Mouse (Mus musculus) hindbrain, postnatal 0 days (tissue): ENCODE measurements at regions not wholly inside any gene's neighbourhood (a gene's known extent, or its start where the extent isn't known, plus 50 kb on each side); places are given as distances from the start of the nearest gene placed in this dataset.

Source experiments
- ATAC-seq: fragments of 200-750 bp; cut with Nextera tagmentation; 2 replicates; pipeline ENCODE4 v1.8.0; 2017; ENCODE audit warnings: mild to moderate bottlenecking, moderate TSS enrichment, moderate library complexity
- DNase-seq: peaks from one replicate; pipeline ENCODE4 v3.0.0-alpha.2; 2015; ENCODE audit warnings: low spot score
- H3K27ac ChIP-seq: fragments of 300-500 bp; sonication (generic); 2 replicates; pipeline ENCODE4 v1.5.1; 2014; ENCODE audit warnings: mild to moderate bottlenecking
- H3K27me3 ChIP-seq: fragments of 300-500 bp; sonication (generic); 2 replicates; pipeline ENCODE4 v1.6.1; 2014; ENCODE audit warnings: low read length, mixed read lengths; ENCODE audit not compliant: insufficient read depth
- H3K36me3 ChIP-seq: fragments of 300-500 bp; sonication (generic); 2 replicates; pipeline ENCODE4 v1.6.1; 2014; ENCODE audit warnings: low read length, mixed read lengths; ENCODE audit not compliant: insufficient read depth
- H3K4me1 ChIP-seq: fragments of 300-500 bp; sonication (generic); 2 replicates; pipeline ENCODE4 v1.6.1; 2014; ENCODE audit warnings: antibody characterized with exemption, low read length, mixed read lengths; ENCODE audit not compliant: insufficient read depth
- H3K4me2 ChIP-seq: fragments of 300-500 bp; sonication (generic); 2 replicates; pipeline ENCODE4 v1.6.1; 2014; ENCODE audit warnings: low read depth, mild to moderate bottlenecking, low read length, moderate library complexity, mixed read lengths
- H3K4me3 ChIP-seq: fragments of 300-500 bp; sonication (generic); 2 replicates; pipeline ENCODE4 v1.5.1; 2014; ENCODE audit warnings: low read length
- H3K9ac ChIP-seq: fragments of 300-500 bp; sonication (generic); replicated peaks from 2 replicates; pipeline ENCODE4 v1.6.1; 2014; ENCODE audit warnings: mild to moderate bottlenecking, low read length, moderate library complexity, mixed read lengths
- H3K9me3 ChIP-seq: fragments of 300-500 bp; sonication (generic); 2 replicates; pipeline ENCODE4 v1.6.1; 2016; ENCODE audit warnings: low read length, mixed read lengths
- CTCF ChIP-seq: IDR thresholded peaks from 2 replicates; pipeline ENCODE4 v1.5.1; 2016; ENCODE audit warnings: antibody characterized with exemption, control low read depth, low read depth
- WGBS: fragments of 180-500 bp; shearing (Covaris S2); extraction: QIAGEN DNeasy Blood & Tissue Kit; methylation state at CpG from one replicate; pipeline ENCODE4 v1.1.7; 2014; 5-methylcytosine and 5-hydroxymethylcytosine counted together

- 84% methylated on average over 4 of the region's 4 CpGs for WGBS
- Histone ChIP-seq H3K4me2 (no peak overlapping the region), H3K9ac (no peak overlapping the region), H3K4me1 (no peaks in the 10 kb centered on the region), H3K4me3 (no peak overlapping the region), H3K9me3 (no peaks in the 10 kb centered on the region), H3K27me3 (no peaks in the 10 kb centered on the region), H3K36me3 (no peaks in the 10 kb centered on the region), H3K27ac (no peak overlapping the region)
- no peak for TF ChIP-seq CTCF
- DNase-seq (peak; percentile 46), ATAC-seq (0 out of 2 replicates have a peak, but pooled peaks have one; percentile 64)
Observed at GRCm38 (mm10) chr5:49639637-49640036, 114.9 kb upstream of the Kcnip4 start.

GRCm38 (mm10) chr5:49620152-49620551 lies 95.4 kb upstream of the Kcnip4 start:
- 68% methylated on average over 1 of the region's 1 CpGs for WGBS
- H3K27ac ChIP-seq, result no peak overlapping the region

GRCm38 (mm10) chr5:49606761-49607160 lies 82.1 kb upstream of the Kcnip4 start:
- Histone ChIP-seq H3K36me3 (no peaks in the 10 kb centered on the region), H3K27me3 (no peaks in the 10 kb centered on the region), H3K27ac (no peak overlapping the region), H3K4me2 (no peak overlapping the region), H3K9me3 (no peaks in the 10 kb centered on the region), H3K9ac (no peak overlapping the region), H3K4me1 (no peaks in the 10 kb centered on the region), H3K4me3 (no peak overlapping the region)
- ATAC-seq (no peak), DNase-seq (no peak)
- TF ChIP-seq CTCF, result no peak
- WGBS, result 36% methylated on average over 1 of the region's 1 CpGs

More at GRCm38 (mm10) chr5:49620152-49620551, 95.4 kb upstream of the Kcnip4 start:
- H3K36me3 ChIP-seq, result no peaks in the 10 kb centered on the region
- no peak for TF ChIP-seq CTCF
- no peak overlapping the region for H3K4me2 ChIP-seq
- H3K9ac ChIP-seq, result no peak overlapping the region
- no peak overlapping the region for H3K4me3 ChIP-seq
- H3K4me1 ChIP-seq, result no peaks in the 10 kb centered on the region
- ATAC-seq (no peak), DNase-seq (no peak)
- no peaks in the 10 kb centered on the region for H3K27me3 ChIP-seq
- H3K9me3 ChIP-seq, result no peaks in the 10 kb centered on the region

DNA sequence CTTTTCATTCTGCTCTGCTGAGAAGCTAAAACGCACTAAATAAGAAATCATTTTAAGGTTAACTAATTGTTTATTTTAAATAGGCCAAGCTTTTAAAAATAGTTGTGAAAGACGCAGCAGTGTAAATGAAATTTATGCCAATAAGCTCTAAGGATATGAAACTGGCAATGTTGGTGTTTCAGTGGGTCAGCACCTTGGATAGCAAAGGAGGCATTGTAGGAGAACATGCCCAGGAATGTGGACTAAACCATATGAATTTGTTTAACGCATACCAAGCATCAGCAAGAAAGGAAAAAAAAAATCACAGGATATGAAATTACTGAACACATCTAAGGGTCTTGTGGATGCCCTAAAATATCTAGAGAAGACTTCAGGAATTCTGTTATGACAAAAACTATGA lies 56.1 kb upstream of the Kcnip4 start:
- no peak for TF ChIP-seq CTCF
- Histone ChIP-seq H3K4me2 (no peak overlapping the region), H3K9ac (no peak overlapping the region), H3K27me3 (no peaks in the 10 kb centered on the region), H3K27ac (no peak overlapping the region), H3K9me3 (no peaks in the 10 kb centered on the region), H3K36me3 (no peaks in the 10 kb centered on the region), H3K4me3 (no peak overlapping the region), H3K4me1 (no peaks in the 10 kb centered on the region)
- ATAC-seq, result no peak
- no peak for DNase-seq
- 91% methylated on average over 3 of the region's 3 CpGs for WGBS

DNA sequence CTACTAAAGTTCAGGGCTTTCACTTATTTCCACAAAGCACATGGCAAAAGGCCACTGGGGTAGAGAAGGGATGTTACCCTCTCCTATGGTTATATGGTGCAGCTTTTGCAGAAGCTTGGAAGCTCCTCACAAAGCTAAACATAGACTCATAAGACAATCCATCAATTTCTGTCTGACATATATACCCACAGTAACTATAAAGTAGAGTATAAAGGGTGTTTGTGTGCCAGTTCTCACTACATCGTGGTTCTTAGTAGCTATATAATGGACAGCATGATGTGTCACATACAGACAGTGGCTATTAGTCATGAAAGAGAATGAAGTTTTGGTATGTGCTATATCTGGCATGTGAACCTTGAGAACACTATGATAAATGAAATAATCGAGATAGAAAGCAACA lies 51.2 kb upstream of the Kcnip4 start:
- ATAC-seq (no peak), DNase-seq (no peak)
- no peaks in the 10 kb centered on the region for H3K9me3 ChIP-seq
- WGBS, result 68% methylated on average over 2 of the region's 2 CpGs
- H3K27me3 ChIP-seq, result no peaks in the 10 kb centered on the region
- no peaks in the 10 kb centered on the region for H3K36me3 ChIP-seq
- no peak overlapping the region for H3K4me2 ChIP-seq
- no peak for TF ChIP-seq CTCF
- H3K4me1 ChIP-seq, result no peaks in the 10 kb centered on the region
- no peak overlapping the region for H3K4me3 ChIP-seq
- no peak overlapping the region for H3K9ac ChIP-seq
- H3K27ac ChIP-seq, result no peak overlapping the region
